Mouse (Mus musculus) MEL (cell line): ENCODE measurements around the gene Gas7. TPM values are rescaled to one million over a fixed set of nuclear protein-coding genes. Genes with fewer than 3 reads are reported as not detected.

Experiments used
- DNase-seq: peaks from one replicate; pipeline ENCODE4 v3.0.0; 2011; ENCODE audit warnings: low read depth, low spot score
- H3K27ac ChIP-seq: 2 replicates; pipeline ENCODE4 v1.5.1; 2012; ENCODE audit warnings: low read depth, mild to moderate bottlenecking, control low read depth, low read length, moderate library complexity; ENCODE audit not compliant: control insufficient read depth
- H3K27me3 ChIP-seq, 2 experiments: fragments of 150-350 bp in 1 of 2; sonication (generic) in 1 of 2; 2 replicates each; pipeline ENCODE4 v1.6.1; 2012; ENCODE audit warnings: low read length in 2 of 2, mild to moderate bottlenecking in 2 of 2, improper control_type of control experiment in 1 of 2, moderate library complexity in 1 of 2; ENCODE audit not compliant: insufficient read depth in 2 of 2, control insufficient read depth in 1 of 2
- H3K36me3 ChIP-seq, 2 experiments: 2 replicates each; pipeline ENCODE4 v1.6.1; 2012 to 2014; ENCODE audit warnings: low read length in 2 of 2, improper control_type of control experiment in 1 of 2, inconsistent platforms in 1 of 2, mild to moderate bottlenecking in 1 of 2; ENCODE audit not compliant: insufficient read depth in 2 of 2, control insufficient read depth in 1 of 2
- H3K4me1 ChIP-seq, 2 experiments: fragments of 150-350 bp in 1 of 2; sonication (generic) in 1 of 2; 2 replicates each; pipeline ENCODE4 v1.6.1; 2012; ENCODE audit warnings: low read length in 2 of 2, improper control_type of control experiment in 1 of 2, mild to moderate bottlenecking in 1 of 2; ENCODE audit not compliant: insufficient read depth in 2 of 2, control insufficient read depth in 1 of 2
- H3K4me3 ChIP-seq, 2 experiments: fragments of 150-350 bp in 1 of 2; sonication (generic) in 1 of 2; 2 replicates each; pipeline ENCODE4 v1.5.1; 2012; ENCODE audit warnings: low read depth in 2 of 2, low read length in 2 of 2, mild to moderate bottlenecking in 2 of 2, moderate library complexity in 2 of 2, control low read depth in 1 of 2, improper control_type of control experiment in 1 of 2; ENCODE audit not compliant: control insufficient read depth in 1 of 2, insufficient read depth in 1 of 2
- H3K79me2 ChIP-seq: 2 replicates; pipeline ENCODE4 v1.6.1; 2012; ENCODE audit warnings: mild to moderate bottlenecking, low read length, moderate library complexity; ENCODE audit not compliant: control insufficient read depth, poor library complexity, insufficient read depth
- H3K9ac ChIP-seq: 2 replicates; pipeline ENCODE4 v1.6.1; 2012; ENCODE audit warnings: low read depth, mild to moderate bottlenecking, control low read depth, low read length, moderate library complexity; ENCODE audit not compliant: control insufficient read depth, poor library complexity, severe bottlenecking
- H3K9me3 ChIP-seq: fragments of 150-350 bp; sonication (generic); replicated peaks from 2 replicates; pipeline ENCODE4 v1.6.1; 2012; ENCODE audit warnings: mild to moderate bottlenecking, low read length, improper control_type of control experiment, moderate library complexity; ENCODE audit not compliant: insufficient read depth
- BHLHE40 ChIP-seq: IDR thresholded peaks from 2 replicates; pipeline ENCODE4 v1.6.1; 2012; ENCODE audit warnings: low read depth, mild to moderate bottlenecking, inconsistent platforms, low read length, improper control_type of control experiment, borderline replicate concordance
- CHD1 ChIP-seq: IDR thresholded peaks from 2 replicates; pipeline ENCODE4 v1.6.1; 2012; ENCODE audit warnings: low read depth, mild to moderate bottlenecking, inconsistent platforms, low read length, improper control_type of control experiment
- ELF1 ChIP-seq: IDR thresholded peaks from 2 replicates; pipeline ENCODE4 v1.6.1; 2014; ENCODE audit warnings: low read depth, mild to moderate bottlenecking, inconsistent platforms, low read length, improper control_type of control experiment, moderate library complexity
- EP300 ChIP-seq, 2 experiments: IDR thresholded peaks; 2 replicates each; pipeline ENCODE4 v1.6.1; 2011; ENCODE audit warnings: improper control_type of control experiment in 2 of 2, low read length in 2 of 2, low read depth in 1 of 2, mild to moderate bottlenecking in 1 of 2
- GABPA ChIP-seq: IDR thresholded peaks from 2 replicates; pipeline ENCODE4 v1.6.1; 2012; ENCODE audit warnings: low read depth, mild to moderate bottlenecking, inconsistent platforms, low read length, improper control_type of control experiment, moderate library complexity
- JUND ChIP-seq: IDR thresholded peaks from 2 replicates; pipeline ENCODE4 v1.6.1; 2011; ENCODE audit warnings: low read depth, mild to moderate bottlenecking, improper control_type of control experiment, low read length
- MEF2A ChIP-seq: IDR thresholded peaks from 2 replicates; pipeline ENCODE4 v1.6.1; 2014; ENCODE audit warnings: low read depth, mild to moderate bottlenecking, inconsistent platforms, low read length, improper control_type of control experiment; ENCODE audit not compliant: poor library complexity, insufficient replicate concordance, severe bottlenecking; ENCODE audit errors: extremely low read depth
- MXI1 ChIP-seq: IDR thresholded peaks from 2 replicates; pipeline ENCODE4 v1.6.1; 2011; ENCODE audit warnings: mild to moderate bottlenecking, low read depth, low read length, improper control_type of control experiment
- MYC ChIP-seq: IDR thresholded peaks from 2 replicates; pipeline ENCODE4 v1.6.1; 2011; ENCODE audit warnings: low read depth, mild to moderate bottlenecking, low read length, improper control_type of control experiment, moderate library complexity
- NELFE ChIP-seq: IDR thresholded peaks from 2 replicates; pipeline ENCODE4 v1.6.1; 2011; ENCODE audit warnings: low read depth, low read length, improper control_type of control experiment
- POLR2AphosphoS2 ChIP-seq: IDR thresholded peaks from 2 replicates; pipeline ENCODE4 v1.6.1; 2011; ENCODE audit warnings: low read length, improper control_type of control experiment
- POLR2AphosphoS5 ChIP-seq: IDR thresholded peaks from 2 replicates; pipeline ENCODE4 v1.6.1; 2012; ENCODE audit warnings: low read depth, borderline replicate concordance, mild to moderate bottlenecking, inconsistent platforms, low read length, moderate library complexity, mixed read lengths
- RAD21 ChIP-seq: IDR thresholded peaks from 2 replicates; pipeline ENCODE4 v1.6.1; 2011; ENCODE audit warnings: mild to moderate bottlenecking, low read depth, low read length, improper control_type of control experiment
- RCOR1 ChIP-seq: IDR thresholded peaks from 2 replicates; pipeline ENCODE4 v1.6.1; 2012; ENCODE audit warnings: low read depth, mild to moderate bottlenecking, inconsistent platforms, low read length, improper control_type of control experiment
- TBP ChIP-seq: IDR thresholded peaks from 2 replicates; pipeline ENCODE4 v1.8.0; 2011; ENCODE audit warnings: low read depth, low read length, improper control_type of control experiment
- TCF12 ChIP-seq: IDR thresholded peaks from 2 replicates; pipeline ENCODE4 v1.6.1; 2014; ENCODE audit warnings: low read depth, mild to moderate bottlenecking, inconsistent platforms, low read length, improper control_type of control experiment, moderate library complexity
- UBTF ChIP-seq: IDR thresholded peaks from 2 replicates; pipeline ENCODE4 v1.6.1; 2012; ENCODE audit warnings: low read depth, mild to moderate bottlenecking, inconsistent platforms, low read length, improper control_type of control experiment, moderate library complexity, borderline replicate concordance; ENCODE audit not compliant: insufficient read depth
- ZC3H11A ChIP-seq: IDR thresholded peaks from 2 replicates; pipeline ENCODE4 v1.6.1; 2012; ENCODE audit warnings: low read depth, mild to moderate bottlenecking, inconsistent platforms, low read length, improper control_type of control experiment
- ZMIZ1 ChIP-seq: IDR thresholded peaks from 2 replicates; pipeline ENCODE4 v1.6.1; 2012; ENCODE audit warnings: low read depth, mild to moderate bottlenecking, inconsistent platforms, low read length, improper control_type of control experiment, moderate library complexity
- ZNF384 ChIP-seq: IDR thresholded peaks from 2 replicates; pipeline ENCODE4 v1.6.1; 2012; ENCODE audit warnings: low read depth, mild to moderate bottlenecking, inconsistent platforms, low read length, improper control_type of control experiment
- polyA plus RNA-seq, 2 experiments: library from polyadenylated mRNA; stranded (reverse) in 1 of 2; unstranded in 1 of 2; fragments of >175 nt in 1 of 2; fragments of >200 nt in 1 of 2; gene quantifications; 2 replicates each; pipeline versions ENCODE4 v1.2.1 to v1.2.4; 2012; ENCODE audit warnings: low replicate concordance in 2 of 2, low read depth in 1 of 2; ENCODE audit not compliant: insufficient read length in 2 of 2, insufficient read depth in 1 of 2, missing spikeins in 1 of 2
- total RNA-seq: library from RNA; depleted of rRNA; stranded (reverse); fragments of 300-350 nt; gene quantifications from 2 replicates; pipeline ENCODE4 v1.2.3, GENCODE M21; 2012

The Gas7 gene
- total and polyA plus RNA-seq, 3 experiments: 0.04 TPM; not detected in 2

DNA sequence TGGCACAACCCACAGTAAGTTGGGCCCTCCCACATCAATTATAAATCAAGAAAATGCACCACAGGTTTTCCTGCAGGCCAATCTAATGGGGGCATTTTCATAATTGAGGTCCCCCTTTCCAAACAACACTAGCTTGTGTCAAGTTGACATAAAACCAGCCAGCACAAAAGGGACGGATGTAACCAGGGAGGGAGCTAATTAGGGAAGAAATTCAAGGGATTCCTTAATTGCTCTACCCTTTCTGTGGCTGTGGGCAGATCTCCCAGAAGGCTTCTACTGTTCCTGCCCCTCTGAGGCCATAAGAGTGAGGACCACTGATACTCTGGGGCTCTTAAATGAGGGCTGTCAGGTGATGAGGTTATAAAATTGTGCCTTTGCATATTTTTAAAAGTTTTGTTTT is 143.9 kb downstream of the Gas7 start:
- 0 out of 4 replicates have a peak, but pooled peaks cover 0 to under 1% of the 10 kb centered on the region in 2 experiments for H3K4me1 ChIP-seq
- H3K27ac ChIP-seq: no peak overlapping the region
- H3K9ac ChIP-seq: no peak overlapping the region
- TF ChIP-seq JUND: no peak
- TF ChIP-seq TBP: no peak
- no peak for TF ChIP-seq MXI1
- TF ChIP-seq CHD1: no peak
- TF ChIP-seq MYC: no peak
- TF ChIP-seq ELF1: no peak
- no peak for TF ChIP-seq GABPA
- TF ChIP-seq ZNF384: no peak
- TF ChIP-seq TCF12: no peak
- TF ChIP-seq ZMIZ1: no peak
- no peak for TF ChIP-seq POLR2AphosphoS5
- TF ChIP-seq RCOR1: no peak
- TF ChIP-seq UBTF: no peak
- no peak for TF ChIP-seq ZC3H11A
- TF ChIP-seq NELFE: no peak
- TF ChIP-seq MEF2A: no peak
- no peak for TF ChIP-seq RAD21
- TF ChIP-seq POLR2AphosphoS2: no peak
- TF ChIP-seq EP300 (IDR thresholded peaks at IDR 0.05; ENCODE audit: low read depth in 1 of 2, low read length in 2 of 2): no peak
- no peak for TF ChIP-seq BHLHE40
- no peaks in the 10 kb centered on the region for H3K27me3 ChIP-seq
- H3K4me3 ChIP-seq: no peak overlapping the region
- no peaks in the 10 kb centered on the region for H3K79me2 ChIP-seq
- DNase-seq: no peak
- no peaks in the 10 kb centered on the region for H3K36me3 ChIP-seq
- H3K9me3 ChIP-seq: no peaks in the 10 kb centered on the region
